Mouse (Mus musculus) telencephalon, adult 2 months (tissue): ENCODE results near the gene Dpep3.

Experiments
- DNase-seq: peaks from one replicate; pipeline ENCODE4 v3.0.0-alpha.2; 2011; ENCODE audit warnings: low read depth, low spot score

Dpep3 gene

GRCm38 (mm10) chr8:105981146-105981545 lies 1.9 kb upstream of the Dpep3 start:
- DNase-seq = no peak

DNA sequence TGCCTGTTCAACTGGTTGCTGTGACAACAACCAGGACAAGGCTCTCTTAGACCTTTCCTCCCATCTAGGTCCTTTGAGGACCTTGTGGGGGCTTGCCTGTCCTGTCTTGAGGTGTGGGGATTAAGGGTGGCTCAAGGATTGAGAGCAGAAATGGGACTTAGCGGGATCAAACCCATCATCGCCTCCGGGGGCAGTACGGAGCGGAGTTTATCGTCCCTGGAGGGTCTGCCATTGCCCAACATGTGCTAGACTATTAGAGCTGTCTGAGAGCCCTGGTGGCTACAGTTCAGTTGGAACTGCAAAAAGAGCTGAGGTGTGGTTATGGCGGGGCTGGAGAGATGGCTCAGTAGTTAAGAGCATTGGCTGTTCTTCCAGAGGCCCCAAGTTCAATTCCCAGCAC lies 3.9 kb downstream of the Dpep3 start:
- no peak for DNase-seq

GRCm38 (mm10) chr8:105971019-105971720 lies 8.1 kb downstream of the Dpep3 start:
- no peak for DNase-seq

DNA sequence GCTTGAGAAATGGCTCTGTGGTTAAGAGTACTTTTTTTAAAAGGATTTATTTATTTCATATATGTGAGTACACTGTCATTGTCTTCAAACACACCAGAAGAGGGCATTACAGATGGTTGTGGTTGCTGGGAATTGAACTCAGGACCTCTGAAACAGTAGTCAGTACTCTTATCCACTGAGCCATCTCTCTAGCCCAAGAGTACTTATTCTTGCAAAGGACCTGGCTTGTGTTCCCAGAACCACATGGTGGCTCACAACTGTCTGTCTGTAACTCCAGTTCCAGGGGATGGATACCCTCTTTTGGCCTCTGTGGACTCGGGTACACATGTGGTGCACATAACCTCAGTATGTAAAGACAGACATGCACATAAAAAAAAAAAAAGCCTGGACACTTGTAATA lies 9.9 kb downstream of the Dpep3 start:
- DNase-seq = no peak

GRCm38 (mm10) chr8:105966692-105967311 lies 12.4 kb downstream of the Dpep3 start:
- no peak for DNase-seq

DNA sequence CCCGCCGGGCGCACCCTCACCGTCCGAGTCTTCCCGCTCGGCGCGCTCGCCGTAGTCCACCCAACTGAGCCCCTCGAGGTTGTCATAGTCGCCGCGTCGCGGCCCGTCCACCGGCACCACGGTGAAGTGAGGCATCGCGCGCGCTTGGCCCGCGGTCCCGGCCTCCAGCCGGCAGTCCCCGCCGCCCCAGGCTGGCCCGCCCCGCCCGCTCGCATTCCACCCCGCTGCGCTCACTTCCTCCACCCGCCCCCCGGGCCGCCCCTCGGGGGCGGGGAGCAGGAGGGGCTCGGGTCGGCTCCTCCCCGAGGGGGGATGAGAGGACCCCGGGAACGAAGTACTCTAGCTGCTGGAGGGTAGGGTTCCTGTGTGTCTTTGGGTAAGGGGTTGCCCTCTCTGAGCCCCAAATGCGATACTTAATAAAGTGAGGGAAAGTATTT lies 13.3 kb downstream of the Dpep3 start, which contains the start of gene Slc12a4:
Slc12a4 (minus strand) TSS at position 193 of the 437 bp plus-strand sequence.
- no peak for DNase-seq

GRCm38 (mm10) chr8:105965266-105965904 lies 13.8 kb downstream of the Dpep3 start:
- no peak for DNase-seq

DNA sequence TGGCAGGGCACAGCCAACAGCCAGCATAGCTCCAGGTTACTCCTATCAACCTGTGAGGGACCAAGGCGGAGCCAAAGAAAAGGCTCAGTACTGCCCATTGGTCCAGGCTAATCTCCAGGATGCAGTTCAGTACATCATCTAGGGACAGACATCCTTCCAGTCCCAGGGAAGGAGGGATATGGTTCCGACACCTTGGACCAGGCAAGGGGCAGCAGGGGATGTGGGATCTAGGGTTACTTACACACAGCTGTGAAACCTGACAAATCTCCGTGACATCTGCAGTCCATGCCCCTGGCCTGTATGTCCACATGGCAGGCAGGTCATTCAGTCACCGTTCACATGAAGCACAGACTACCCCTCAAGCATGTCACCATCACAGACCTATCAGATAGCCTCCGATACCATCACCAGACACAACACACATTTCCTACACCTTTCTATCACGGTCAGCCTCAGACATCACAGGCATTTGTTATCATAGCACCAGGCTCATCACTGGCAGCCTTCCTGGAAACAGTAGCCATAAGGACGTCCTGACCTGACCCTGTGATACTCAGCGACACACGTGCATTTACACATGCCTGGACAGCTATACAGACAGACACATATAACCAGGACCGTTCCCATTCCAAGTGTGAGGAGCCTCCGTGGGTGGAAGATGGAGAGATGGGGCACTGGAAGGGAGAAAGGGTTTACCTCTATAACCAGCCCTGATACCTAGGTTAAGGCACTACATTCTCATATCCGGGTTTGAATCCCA lies 14.5 kb downstream of the Dpep3 start:
- DNase-seq = no peak

DNA sequence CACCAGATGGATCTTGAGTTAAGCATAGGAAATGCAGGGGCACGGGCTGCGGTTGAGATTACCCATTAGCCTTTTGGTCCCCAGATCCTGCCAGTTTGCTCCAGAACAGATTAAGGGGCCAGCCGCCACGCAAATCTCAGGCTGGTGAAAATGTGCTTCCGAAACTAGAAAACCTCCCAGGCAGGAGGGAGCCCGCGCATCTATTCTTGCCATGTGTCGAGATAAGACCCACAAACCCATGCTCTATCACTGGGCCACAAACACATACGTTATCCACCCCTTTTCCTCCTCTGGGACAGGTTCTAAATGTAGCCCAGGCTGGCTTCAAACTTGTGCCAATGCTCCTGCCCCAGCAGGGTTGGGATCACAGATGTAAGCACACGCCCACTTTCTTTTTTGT lies 17.7 kb downstream of the Dpep3 start:
- DNase-seq = no peak

DNA sequence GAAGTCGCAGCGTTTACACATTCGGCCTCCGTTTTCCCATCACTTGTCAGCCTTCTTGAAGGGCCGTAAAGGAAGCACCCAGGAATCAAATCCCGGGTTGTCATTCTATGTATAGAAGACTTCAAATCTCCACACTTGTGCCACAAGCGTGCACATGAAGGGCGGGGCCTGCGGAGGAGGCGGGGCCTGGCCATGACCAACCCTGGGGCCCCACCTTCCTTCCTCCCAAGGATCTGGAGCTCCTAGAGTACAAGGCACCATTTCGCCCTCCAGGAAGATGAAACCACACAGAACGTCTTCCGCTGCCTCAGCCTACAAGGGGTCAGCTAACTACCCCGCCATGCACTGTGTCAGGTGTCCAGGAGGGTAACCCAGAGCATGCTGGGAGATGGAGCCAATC lies 18.1 kb downstream of the Dpep3 start:
- DNase-seq = no peak

DNA sequence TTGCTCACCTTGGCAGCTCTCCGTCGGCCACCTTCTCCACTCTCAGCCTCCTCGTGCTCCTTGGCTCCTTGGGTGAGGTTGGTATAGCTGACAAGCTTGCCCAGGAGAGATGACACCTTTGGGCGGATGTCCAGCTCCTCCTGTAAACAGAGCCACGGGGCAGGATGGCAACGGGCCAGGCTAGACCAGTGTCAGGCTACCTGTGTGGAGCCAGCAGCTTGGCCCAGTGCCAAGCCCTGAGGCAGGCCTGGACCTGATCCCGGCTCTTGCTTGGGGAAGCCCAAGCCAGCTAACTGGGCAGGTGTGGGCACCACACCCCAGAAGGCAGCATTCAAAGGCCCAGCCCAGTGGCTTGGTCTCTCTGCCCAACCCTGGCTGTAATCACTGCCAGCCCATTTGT lies 19.9 kb downstream of the Dpep3 start:
- no peak for DNase-seq

DNA sequence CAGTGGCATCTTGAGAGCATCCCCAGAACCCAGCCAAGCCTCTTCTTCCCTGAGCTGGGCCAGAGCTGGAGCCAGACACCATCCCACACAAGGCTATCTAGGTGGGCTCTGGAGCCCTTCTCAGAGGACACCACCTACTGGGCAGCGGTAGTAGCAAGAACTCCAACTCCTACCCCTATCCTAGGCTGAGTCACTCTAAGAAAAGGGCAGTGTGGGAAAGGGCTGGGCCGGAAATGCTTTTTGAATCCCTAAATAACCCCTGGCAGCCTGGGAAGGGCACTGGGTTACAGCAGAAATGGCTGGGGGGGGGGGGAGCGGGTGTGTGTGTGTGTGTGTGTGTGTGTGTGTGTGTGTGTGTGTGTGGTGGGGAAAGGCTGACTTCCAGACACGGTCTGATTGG lies 21.4 kb downstream of the Dpep3 start:
- no peak for DNase-seq

GRCm38 (mm10) chr8:105956556-105956955 lies 22.7 kb downstream of the Dpep3 start:
- no peak for DNase-seq

- no peak for DNase-seq
These were observed 28.1 kb downstream of the Dpep3 start for GRCm38 (mm10) chr8:105951057-105951659.

- no peak for DNase-seq
These were observed 29.9 kb downstream of the Dpep3 start for GRCm38 (mm10) chr8:105949350-105949749.

GRCm38 (mm10) chr8:105943321-105943739 lies 35.9 kb downstream of the Dpep3 start, which contains the start of gene Lcat:
Lcat (minus strand) TSS chr8:105943382.
- no peak for DNase-seq

DNA sequence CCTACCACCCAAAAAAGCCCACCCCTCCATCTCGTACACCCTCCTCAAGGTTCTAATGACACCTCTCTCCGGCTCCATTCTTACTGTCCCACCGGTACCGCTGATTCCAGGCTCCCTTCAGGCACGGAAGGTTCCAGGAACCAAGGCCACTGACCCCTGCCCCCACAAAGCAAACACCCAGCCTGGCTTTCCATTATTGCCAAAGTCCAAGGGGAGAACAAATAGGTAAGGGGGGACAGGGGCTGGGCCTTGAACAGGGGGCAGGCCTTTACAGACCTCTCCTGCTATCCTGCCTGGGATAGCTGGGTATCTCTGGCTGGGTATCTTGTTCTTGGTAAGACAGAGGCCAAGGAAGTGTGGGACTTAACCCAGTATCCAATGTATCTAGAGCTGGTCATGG lies 36.7 kb downstream of the Dpep3 start:
- no peak for DNase-seq

DNA sequence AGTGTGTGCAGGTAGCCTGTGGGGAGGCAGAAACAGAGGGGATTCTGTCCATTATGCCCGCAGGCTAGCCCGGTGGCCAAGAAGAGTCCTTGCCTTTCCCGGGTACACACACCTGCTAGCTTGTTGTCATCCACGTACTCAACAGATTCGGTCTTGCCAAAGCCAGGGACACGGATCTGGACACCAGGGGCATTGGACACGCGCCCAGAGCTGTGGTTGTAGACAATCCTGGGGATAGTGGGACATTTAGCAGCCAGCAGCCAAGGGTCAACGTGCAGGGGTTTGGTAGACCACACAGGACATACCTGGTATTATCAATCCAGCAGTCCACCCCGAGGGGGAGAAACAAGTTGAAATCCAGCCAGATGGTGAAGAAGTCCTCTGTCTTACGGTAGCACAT lies 37.2 kb downstream of the Dpep3 start:
- DNase-seq = no peak

DNA sequence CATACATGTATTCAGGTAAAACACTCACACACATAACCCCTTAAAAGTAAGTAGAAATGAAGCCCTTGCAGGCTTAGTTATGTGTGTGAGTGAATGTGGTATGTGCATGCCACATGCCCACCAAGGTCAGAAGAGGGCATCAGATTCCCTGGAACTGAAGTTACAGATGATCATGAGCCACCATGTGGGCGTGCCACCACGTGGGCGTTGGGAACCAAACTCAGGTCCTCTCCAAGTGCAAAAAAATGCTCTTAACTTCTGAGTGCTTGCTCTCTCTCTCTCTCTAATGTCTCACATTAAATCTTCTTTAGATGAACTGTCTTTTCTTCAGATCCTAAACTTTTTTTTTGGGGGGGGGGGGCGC lies 40.9 kb downstream of the Dpep3 start, which contains the start of gene Psmb10:
Psmb10 (minus strand) TSS at position 139 of the 364 bp plus-strand sequence.
- DNase-seq = no peak

- no peak for DNase-seq
These were observed 41.5 kb downstream of the Dpep3 start for GRCm38 (mm10) chr8:105937496-105938305.
